Mouse (Mus musculus) limb, embryonic 12.5 days (tissue): ENCODE data around the gene Sipa1l1. TPM values are rescaled to one million over a fixed set of nuclear protein-coding genes. Genes with fewer than 3 reads are reported as not detected.

Source experiments
- ATAC-seq: fragments of 200-750 bp; cut with Nextera tagmentation; 2 replicates; pipeline ENCODE4 v1.8.0; 2017; ENCODE audit warnings: low read depth, moderate TSS enrichment; ENCODE audit not compliant: insufficient number of reproducible peaks, insufficient read depth, low FRiP score, low TSS enrichment
- H3K27ac ChIP-seq: fragments of 300-500 bp; sonication (generic); 2 replicates; pipeline ENCODE4 v1.5.1; 2016; ENCODE audit warnings: mild to moderate bottlenecking, moderate library complexity
- H3K27me3 ChIP-seq: fragments of 300-500 bp; sonication (generic); 2 replicates; pipeline ENCODE4 v1.6.1; 2016; ENCODE audit warnings: mild to moderate bottlenecking, moderate library complexity
- H3K36me3 ChIP-seq: fragments of 300-500 bp; sonication (generic); 2 replicates; pipeline ENCODE4 v1.6.1; 2016; ENCODE audit warnings: mild to moderate bottlenecking, moderate library complexity
- H3K4me1 ChIP-seq: fragments of 300-500 bp; sonication (generic); replicated peaks from 2 replicates; pipeline ENCODE4 v1.6.1; 2016
- H3K4me2 ChIP-seq: fragments of 300-500 bp; sonication (generic); 2 replicates; pipeline ENCODE4 v1.6.1; 2016; ENCODE audit warnings: mild to moderate bottlenecking, moderate library complexity
- H3K4me3 ChIP-seq: fragments of 300-500 bp; sonication (generic); replicated peaks from 2 replicates; pipeline ENCODE4 v1.5.1; 2016; ENCODE audit warnings: mild to moderate bottlenecking
- H3K9ac ChIP-seq: fragments of 300-500 bp; sonication (generic); replicated peaks from 2 replicates; pipeline ENCODE4 v1.6.1; 2016; ENCODE audit warnings: mild to moderate bottlenecking, moderate library complexity
- H3K9me3 ChIP-seq: fragments of 300-500 bp; sonication (generic); 2 replicates; pipeline ENCODE4 v1.6.1; 2016; ENCODE audit warnings: mild to moderate bottlenecking, moderate library complexity
- WGBS: fragments of 180-500 bp; shearing (Covaris S2); methylation state at CpG from one replicate; pipeline ENCODE4 v1.1.7; 2016; 5-methylcytosine and 5-hydroxymethylcytosine counted together
- polyA plus RNA-seq: library from polyadenylated mRNA; unstranded; fragments of >200 nt; fragmentation: Nextera tagmentation; extraction: Ambion mirVana; gene quantifications from 2 replicates; pipeline ENCODE4 v1.2.1, GENCODE M21; 2016

Gene Sipa1l1
- polyA plus RNA-seq, 1 experiment from 2014 or later, result 33.1 TPM

DNA sequence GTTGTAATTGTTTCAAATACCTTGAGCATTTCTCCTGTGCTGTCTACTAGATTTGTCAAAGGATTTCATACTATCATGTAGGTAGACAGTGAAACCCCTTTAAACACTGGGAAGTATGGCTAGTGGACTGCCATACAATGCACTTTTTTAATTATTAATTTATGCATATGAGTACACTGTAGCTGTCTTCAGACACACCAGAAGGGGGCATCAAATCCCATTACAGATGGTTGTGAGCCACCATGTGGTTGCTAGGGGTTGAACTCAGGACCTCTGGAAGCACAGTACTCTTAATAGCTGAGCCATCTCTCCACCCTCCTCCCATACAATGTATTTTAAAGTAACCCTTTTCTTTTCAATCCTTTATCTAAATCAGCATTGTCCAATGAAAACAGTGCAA, 219.0 kb downstream of the Sipa1l1 start:
- Histone ChIP-seq H3K4me1 (no peaks in the 10 kb centered on the region), H3K36me3 (peaks cover 26% of the 10 kb centered on the region), H3K27me3 (no peaks in the 10 kb centered on the region), H3K9me3 (no peaks in the 10 kb centered on the region), H3K9ac (no peak overlapping the region), H3K27ac (no peak overlapping the region), H3K4me2 (no peak overlapping the region), H3K4me3 (no peak overlapping the region)
- no peak for ATAC-seq

GRCm38 (mm10) chr12:82394118-82394861, 225.2 kb downstream of the Sipa1l1 start:
- ATAC-seq, result no peak
- Histone ChIP-seq H3K9ac (no peak overlapping the region), H3K27ac (peak overlapping the region; percentile 13; the same call in 1 of the 2 replicates), H3K4me3 (no peak overlapping the region), H3K27me3 (no peaks in the 10 kb centered on the region), H3K4me2 (no peak overlapping the region), H3K36me3 (peaks cover 27% of the 10 kb centered on the region), H3K9me3 (no peaks in the 10 kb centered on the region), H3K4me1 (peaks cover 5% of the 10 kb centered on the region; the same call in 1 of the 2 replicates)
- 49% methylated on average over 8 of the region's 8 CpGs for WGBS

GRCm38 (mm10) chr12:82395194-82395593, 226.1 kb downstream of the Sipa1l1 start:
- Histone ChIP-seq H3K4me3 (no peak overlapping the region), H3K9me3 (no peaks in the 10 kb centered on the region), H3K36me3 (peaks cover 36% of the 10 kb centered on the region), H3K4me1 (peaks cover 9% of the 10 kb centered on the region; the same call in 1 of the 2 replicates), H3K4me2 (no peak overlapping the region), H3K27ac (no peak overlapping the region), H3K27me3 (no peaks in the 10 kb centered on the region), H3K9ac (no peak overlapping the region)
- WGBS, result 87% methylated on average over 4 of the region's 4 CpGs
- ATAC-seq, result no peak

DNA sequence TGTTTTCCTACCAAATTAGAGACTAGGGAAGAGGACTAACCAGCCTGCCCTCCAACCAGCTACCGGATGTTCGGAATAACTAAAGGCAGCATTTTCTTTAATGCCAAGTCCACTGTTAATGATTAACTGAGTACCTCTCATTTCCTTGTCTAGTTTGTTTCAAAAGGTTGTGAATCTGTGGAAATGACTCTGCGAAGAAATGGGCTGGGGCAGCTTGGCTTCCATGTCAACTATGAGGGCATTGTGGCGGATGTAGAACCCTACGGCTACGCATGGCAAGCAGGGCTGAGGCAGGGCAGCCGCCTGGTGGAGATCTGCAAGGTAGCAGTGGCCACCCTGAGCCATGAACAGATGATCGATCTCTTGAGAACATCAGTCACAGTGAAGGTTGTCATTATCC, 228.1 kb downstream of the Sipa1l1 start:
- no peak overlapping the region for H3K9ac ChIP-seq
- H3K9me3 ChIP-seq, result no peaks in the 10 kb centered on the region
- no peak overlapping the region for H3K4me2 ChIP-seq
- peaks cover 37% of the 10 kb centered on the region for H3K36me3 ChIP-seq
- no peak overlapping the region for H3K4me3 ChIP-seq
- no peak overlapping the region for H3K27ac ChIP-seq
- 90% methylated on average over 8 of the region's 8 CpGs for WGBS
- H3K27me3 ChIP-seq, result no peaks in the 10 kb centered on the region
- H3K4me1 ChIP-seq, result peaks cover 9% of the 10 kb centered on the region; the same call in 1 of the 2 replicates
- no peak for ATAC-seq

DNA sequence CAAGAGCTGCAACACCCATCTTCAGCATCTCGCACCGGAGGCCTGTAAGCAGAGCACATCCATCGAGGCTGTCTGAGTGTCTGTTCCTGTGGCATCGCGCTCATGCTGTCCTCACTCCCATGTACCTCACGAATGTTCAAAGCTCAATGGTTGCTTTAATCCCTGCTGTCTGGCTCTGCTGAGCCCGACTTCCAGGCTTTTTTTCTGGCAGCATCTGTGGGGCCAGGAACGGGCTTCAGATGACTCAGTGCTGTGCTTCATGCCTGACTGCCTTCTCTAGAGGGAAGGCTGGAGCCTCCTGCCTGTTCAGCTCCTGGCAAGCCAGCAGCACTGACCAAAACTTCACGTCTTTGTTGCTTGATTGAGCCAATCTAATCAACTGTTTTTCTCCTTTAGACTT, 228.6 kb downstream of the Sipa1l1 start:
- WGBS, result 78% methylated on average over 9 of the region's 9 CpGs
- Histone ChIP-seq H3K36me3 (peaks cover 41% of the 10 kb centered on the region), H3K27ac (no peak overlapping the region), H3K9ac (no peak overlapping the region), H3K27me3 (no peaks in the 10 kb centered on the region), H3K4me3 (no peak overlapping the region), H3K4me2 (no peak overlapping the region), H3K9me3 (no peaks in the 10 kb centered on the region), H3K4me1 (peaks cover 9% of the 10 kb centered on the region; the same call in 1 of the 2 replicates)
- no peak for ATAC-seq

DNA sequence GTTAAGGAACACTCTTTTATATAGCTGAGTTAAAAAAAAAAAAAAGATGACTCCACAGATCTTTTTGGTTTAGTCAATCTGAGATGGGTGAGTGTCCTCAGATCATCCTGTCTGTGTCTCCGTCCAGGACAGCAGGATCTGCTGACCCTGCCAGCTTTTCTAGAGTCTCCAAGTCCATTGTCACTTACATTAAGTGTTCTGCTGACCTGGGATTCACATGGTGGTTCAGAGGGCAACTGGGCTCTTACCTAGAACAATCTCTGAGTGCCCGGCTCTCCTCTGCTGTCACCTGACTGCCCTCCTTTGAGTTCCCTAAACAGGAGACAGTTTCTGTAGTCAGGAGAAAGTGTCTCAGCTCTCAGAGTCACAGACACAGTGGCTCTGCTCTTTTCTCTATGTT, 229.8 kb downstream of the Sipa1l1 start:
- Histone ChIP-seq H3K9ac (no peak overlapping the region), H3K9me3 (no peaks in the 10 kb centered on the region), H3K4me1 (peaks cover 7% of the 10 kb centered on the region; the same call in 1 of the 2 replicates), H3K36me3 (peaks cover 50% of the 10 kb centered on the region), H3K27me3 (no peaks in the 10 kb centered on the region), H3K27ac (no peak overlapping the region), H3K4me2 (no peak overlapping the region), H3K4me3 (no peak overlapping the region)
- 80% methylated on average over 2 of the region's 2 CpGs for WGBS
- no peak for ATAC-seq

DNA sequence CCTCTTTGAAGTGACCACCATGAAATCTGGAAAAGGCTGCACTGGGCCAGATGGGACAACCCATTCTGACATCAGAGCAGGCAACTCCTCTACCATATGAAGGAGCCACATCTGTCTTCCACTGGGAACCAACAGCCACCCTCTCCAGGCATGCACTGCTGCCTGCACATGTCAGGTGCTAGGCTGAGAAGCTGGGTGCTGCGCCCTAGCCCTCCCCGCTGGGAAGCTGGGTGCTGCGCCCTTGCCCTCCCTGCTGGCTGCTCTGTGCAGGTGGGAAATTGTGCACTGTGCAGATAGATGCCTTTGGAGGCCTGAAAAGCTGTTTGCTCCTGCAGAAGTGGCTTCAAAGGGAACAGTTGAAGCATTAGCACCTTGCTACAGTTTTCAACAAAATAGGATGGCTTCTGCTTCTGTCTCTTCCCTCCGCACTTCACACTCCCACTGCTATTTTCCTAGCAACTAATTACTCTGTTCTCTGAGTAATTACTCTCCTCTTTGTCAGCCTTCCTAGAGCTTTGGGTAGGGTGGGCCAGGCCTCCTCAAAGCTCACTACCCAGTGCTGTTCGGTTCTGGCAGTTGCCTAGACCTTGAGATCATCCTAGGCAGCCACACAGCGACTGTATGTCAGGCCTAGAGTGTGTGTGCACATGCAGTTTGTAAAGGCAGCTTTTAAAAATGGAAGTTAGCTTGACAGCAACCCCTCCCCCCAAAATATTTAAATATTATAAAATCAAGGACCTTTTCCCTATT, 231.0 kb downstream of the Sipa1l1 start:
- Histone ChIP-seq H3K27ac (no peak overlapping the region), H3K27me3 (no peaks in the 10 kb centered on the region), H3K4me3 (no peak overlapping the region), H3K4me1 (0 out of 2 replicates have a peak, but pooled peaks cover 4% of the 10 kb centered on the region), H3K9ac (no peak overlapping the region), H3K4me2 (no peak overlapping the region), H3K36me3 (peaks cover 53% of the 10 kb centered on the region), H3K9me3 (no peaks in the 10 kb centered on the region)
- 85% methylated on average over 6 of the region's 6 CpGs for WGBS
- no peak for ATAC-seq

- Histone ChIP-seq H3K4me1 (0 out of 2 replicates have a peak, but pooled peaks cover 4% of the 10 kb centered on the region), H3K4me3 (no peak overlapping the region), H3K9me3 (no peaks in the 10 kb centered on the region), H3K27ac (no peak overlapping the region), H3K36me3 (peaks cover 53% of the 10 kb centered on the region), H3K4me2 (no peak overlapping the region), H3K27me3 (no peaks in the 10 kb centered on the region), H3K9ac (no peak overlapping the region)
- no peak for ATAC-seq
- WGBS, result 78% methylated on average over 7 of the region's 7 CpGs
Measured at GRCm38 (mm10) chr12:82400783-82401182, 231.7 kb downstream of the Sipa1l1 start.

- Histone ChIP-seq H3K4me1 (0 out of 2 replicates have a peak, but pooled peaks cover 4% of the 10 kb centered on the region), H3K36me3 (peaks cover 47% of the 10 kb centered on the region), H3K4me3 (no peak overlapping the region), H3K9me3 (no peaks in the 10 kb centered on the region), H3K27ac (no peak overlapping the region), H3K27me3 (no peaks in the 10 kb centered on the region), H3K9ac (no peak overlapping the region), H3K4me2 (no peak overlapping the region)
- 70% methylated on average over 4 of the region's 4 CpGs for WGBS
- no peak for ATAC-seq
Measured at GRCm38 (mm10) chr12:82401440-82401839, 232.3 kb downstream of the Sipa1l1 start.

DNA sequence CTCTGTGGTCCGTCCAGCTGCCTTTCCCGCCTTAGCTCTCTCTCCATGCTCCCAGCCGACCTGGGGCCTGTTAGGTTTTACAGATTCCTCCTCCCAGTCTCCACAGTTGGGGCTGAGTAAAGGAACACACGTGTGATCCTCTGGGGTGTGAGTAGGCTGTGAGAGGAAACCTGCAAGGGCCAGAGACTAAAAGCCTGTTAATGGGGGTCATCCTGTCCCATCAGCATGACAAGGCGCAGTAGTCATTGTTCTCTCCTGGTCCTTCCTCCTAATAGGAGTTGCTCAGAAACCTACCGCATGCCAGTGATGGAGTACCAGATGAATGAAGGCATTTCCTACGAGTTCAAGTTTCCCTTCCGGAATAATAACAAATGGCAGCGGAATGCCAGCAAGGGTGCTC, 233.5 kb downstream of the Sipa1l1 start:
- Histone ChIP-seq H3K4me2 (no peak overlapping the region), H3K9me3 (no peaks in the 10 kb centered on the region)

DNA sequence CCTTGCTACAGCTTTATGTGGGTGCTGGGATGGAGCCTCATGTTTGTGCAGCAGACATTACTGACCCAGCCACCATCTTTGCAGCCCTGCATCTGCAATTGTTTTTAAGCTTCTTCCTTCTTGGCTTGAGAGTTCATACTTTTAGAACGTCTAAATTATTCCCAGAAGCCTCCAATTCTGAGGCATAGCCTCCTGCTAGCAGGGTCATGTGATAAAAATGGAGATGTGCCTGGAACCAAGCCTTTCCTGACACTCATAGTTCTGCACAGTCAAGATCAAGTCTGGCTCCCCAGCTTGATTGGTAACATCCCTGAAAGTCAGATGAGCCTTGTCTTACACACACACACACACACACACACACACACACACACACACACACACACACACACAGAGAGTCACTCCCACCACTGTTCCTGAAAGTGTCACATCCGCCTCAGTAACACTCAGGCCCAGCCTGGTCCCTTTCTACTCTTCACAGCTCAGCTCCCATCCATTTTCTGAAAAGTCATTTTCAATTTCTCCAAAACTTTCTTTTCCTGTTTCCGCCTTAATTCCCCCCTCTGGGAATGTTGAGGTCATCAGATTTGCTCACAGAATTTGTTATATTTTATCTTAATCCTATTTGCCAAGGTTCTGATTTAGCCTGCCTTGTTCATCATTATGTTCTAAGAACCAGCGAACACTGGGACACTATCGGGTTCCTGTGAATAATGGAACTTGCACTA, 238.6 kb downstream of the Sipa1l1 start:
- Histone ChIP-seq H3K27ac (no peak overlapping the region), H3K27me3 (no peaks in the 10 kb centered on the region), H3K9me3 (0 out of 2 replicates have a peak, but pooled peaks cover 3% of the 10 kb centered on the region), H3K36me3 (peaks cover 15% of the 10 kb centered on the region; the same call in 1 of the 2 replicates), H3K9ac (no peak overlapping the region), H3K4me3 (no peak overlapping the region), H3K4me1 (no peaks in the 10 kb centered on the region), H3K4me2 (no peak overlapping the region)
- 76% methylated on average over 5 of the region's 5 CpGs for WGBS
- ATAC-seq, result no peak

More for the DNA sequence above, 233.5 kb downstream of the Sipa1l1 start:
- no peak for ATAC-seq
- 68% methylated on average over 9 of the region's 9 CpGs for WGBS
- no peak overlapping the region for H3K4me3 ChIP-seq
- peaks cover 36% of the 10 kb centered on the region; the same call in 1 of the 2 replicates for H3K36me3 ChIP-seq
- 0 out of 2 replicates have a peak, but pooled peaks cover 4% of the 10 kb centered on the region for H3K4me1 ChIP-seq
- no peaks in the 10 kb centered on the region for H3K27me3 ChIP-seq
- H3K27ac ChIP-seq, result no peak overlapping the region
- H3K9ac ChIP-seq, result no peak overlapping the region
